Mouse (Mus musculus): Measurements from ENCODE around the gene Gm49325. TPM values are rescaled to one million over a fixed set of nuclear protein-coding genes. Genes with fewer than 3 reads are reported as not detected.
A peak's percentile ranks its signal among the peaks of the same experiment; 100 is the strongest.

The Gm49325 gene
- 4.9 and 6.4 TPM in 2 replicates for polyA plus RNA-seq (2015; fragmentation: Nextera tagmentation; extraction: Ambion mirVana)

DNA sequence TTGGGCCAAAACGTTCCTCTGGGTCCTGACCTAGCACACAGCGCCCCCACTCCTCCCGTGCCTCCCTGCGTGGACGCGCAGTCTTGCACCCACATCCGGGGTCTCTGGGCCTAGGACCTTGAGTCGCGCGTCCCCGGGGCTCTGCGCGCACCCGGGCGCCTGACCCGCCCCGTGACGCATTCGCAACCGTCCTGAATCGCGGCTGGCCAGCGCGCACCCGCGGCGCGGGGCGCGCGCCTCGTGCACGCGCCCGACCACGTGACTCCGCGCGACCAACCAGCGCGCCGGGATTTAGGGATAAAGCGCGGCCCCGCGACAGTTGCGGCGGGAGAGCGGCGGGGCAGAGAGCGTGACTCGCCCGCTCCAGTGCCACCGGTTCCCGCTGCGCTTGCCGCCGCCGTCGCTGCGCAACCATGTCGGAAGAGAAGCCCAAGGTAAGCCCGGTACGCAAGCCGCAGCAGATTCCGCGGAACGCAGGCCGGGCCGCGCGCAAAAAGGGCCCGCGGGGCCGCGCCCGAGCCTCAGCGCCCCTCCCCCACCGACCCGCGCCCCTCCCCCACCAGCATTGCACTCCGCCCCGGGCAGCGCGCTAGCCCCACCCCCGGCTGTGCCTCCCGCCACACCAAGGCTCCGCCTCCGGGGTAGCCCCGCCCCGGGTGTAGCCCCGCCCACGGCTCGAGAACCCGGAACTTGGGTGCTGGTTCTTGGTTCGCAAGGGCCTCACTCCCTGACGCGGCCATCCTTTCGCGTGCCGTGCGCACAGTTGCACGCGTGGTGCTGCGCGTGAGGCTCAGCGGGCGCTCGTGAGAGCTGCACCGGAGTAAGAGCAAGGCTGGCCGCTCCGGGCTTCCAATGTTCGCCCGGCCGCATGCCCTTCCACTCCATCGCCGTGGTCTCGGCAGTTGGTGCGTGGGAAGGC, at the start of gene Gm49325, which contains the start of gene Sumo3:
Gene Gm49325 (plus strand): TSS at position 290 of the 919 bp plus-strand sequence.
Gene Sumo3 (plus strand): TSS at position 190 of the 919 bp plus-strand sequence.
- 2% methylated on average over 86 of the region's 119 CpGs for WGBS

DNA sequence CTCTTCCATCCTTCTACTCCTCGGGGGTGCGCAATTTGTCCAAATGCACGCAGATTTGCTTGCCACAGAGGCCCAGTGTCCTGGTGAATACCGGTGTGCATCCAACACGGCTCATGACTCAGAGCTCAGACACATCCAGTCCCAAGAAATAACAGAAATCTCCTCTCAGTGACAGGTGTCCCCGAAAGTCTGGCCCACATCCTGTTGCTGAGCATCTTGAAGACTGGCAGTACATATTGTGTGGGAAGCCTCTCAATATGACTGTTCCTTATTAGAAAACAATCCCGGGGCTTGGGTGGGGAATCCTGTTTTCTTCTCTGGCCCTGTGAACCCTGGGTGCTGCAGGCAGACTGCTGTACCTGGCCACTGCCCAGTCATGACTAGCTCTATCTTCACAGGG, 49.4 kb upstream of the Gm49325 start:
- H3K27ac ChIP-seq (ENCODE audit: low read length) = no peak overlapping the region
- H3K4me3 ChIP-seq (ENCODE audit: low read depth, low read length) = no peak overlapping the region
- no peak for DNase-seq (ENCODE audit: low spot score)
- no peak overlapping the region for H3K4me2 ChIP-seq (replicated peaks; ENCODE audit: low read depth, low read length)
- TF ChIP-seq EP300 (IDR thresholded peaks at IDR 0.05) (no peak), CTCF (IDR thresholded peaks at IDR 0.05) (no peak)
- H3K27me3 ChIP-seq (replicated peaks; ENCODE audit: insufficient read depth, low read length) = no peaks in the 10 kb centered on the region
- H3K4me1 ChIP-seq (ENCODE audit: insufficient read depth, low read depth, low read length) = no peaks in the 10 kb centered on the region
- no peaks in the 10 kb centered on the region for H3K36me3 ChIP-seq (ENCODE audit: insufficient read depth, low read length)
- 89% methylated on average over 7 of the region's 7 CpGs for WGBS
- no peak overlapping the region for H3K9ac ChIP-seq (replicated peaks; ENCODE audit: low read depth)
- no peaks in the 10 kb centered on the region for H3K9me3 ChIP-seq (ENCODE audit: low read length)
- ATAC-seq = no peak

More for the DNA sequence above, at the start of gene Gm49325, which contains the start of gene Sumo3:
- Histone ChIP-seq H3K27ac (ENCODE audit: low read length) (peak within 1 kb of the TSS; percentile 99), H3K4me1 (ENCODE audit: insufficient read depth, low read depth, low read length) (peaks cover 14% of the 10 kb centered on the region), H3K9ac (replicated peaks; ENCODE audit: low read depth) (peak within 1 kb of the TSS; percentile 69), H3K4me2 (replicated peaks; ENCODE audit: low read depth, low read length) (peak within 1 kb of the TSS; percentile 82), H3K27me3 (replicated peaks; ENCODE audit: insufficient read depth, low read length) (no peaks in the 10 kb centered on the region), H3K4me3 (ENCODE audit: low read depth, low read length) (peak within 1 kb of the TSS; percentile 66), H3K36me3 (ENCODE audit: insufficient read depth, low read length) (0 out of 2 replicates have a peak, but pooled peaks cover 5% of the 10 kb centered on the region), H3K9me3 (ENCODE audit: low read length) (no peaks in the 10 kb centered on the region)
- TF ChIP-seq EP300 (IDR thresholded peaks at IDR 0.05) (no peak), CTCF (IDR thresholded peaks at IDR 0.05) (peak; percentile 1; the same call in 1 of the 2 replicates)
- DNase-seq (ENCODE audit: low spot score) (peak; percentile 96), ATAC-seq (peak; percentile 94)

DNA sequence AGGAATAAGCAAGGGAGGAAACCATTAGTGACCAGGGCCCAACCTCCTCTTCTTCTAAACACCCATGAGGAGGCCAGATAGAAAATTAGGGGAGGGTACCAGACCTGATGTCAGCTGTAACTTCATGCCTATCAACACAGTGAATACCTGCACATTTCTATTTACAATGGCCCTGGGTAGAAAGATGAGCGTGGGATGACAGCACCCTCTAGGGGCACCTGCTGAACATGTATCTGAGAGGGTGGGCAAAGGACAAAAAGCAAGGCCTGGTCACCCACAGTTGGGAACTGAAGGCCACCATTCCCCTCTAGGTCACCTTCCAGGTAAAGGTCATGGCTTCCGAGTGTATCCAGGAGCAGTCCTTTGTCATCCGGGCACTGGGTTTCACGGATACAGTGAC, 48.4 kb upstream of the Gm49325 start:
- Histone ChIP-seq H3K27me3 (replicated peaks; ENCODE audit: insufficient read depth, low read length) (no peaks in the 10 kb centered on the region), H3K9ac (replicated peaks; ENCODE audit: low read depth) (no peak overlapping the region), H3K4me3 (ENCODE audit: low read depth, low read length) (no peak overlapping the region), H3K4me1 (ENCODE audit: insufficient read depth, low read depth, low read length) (no peaks in the 10 kb centered on the region), H3K36me3 (ENCODE audit: insufficient read depth, low read length) (no peaks in the 10 kb centered on the region), H3K27ac (ENCODE audit: low read length) (no peak overlapping the region), H3K9me3 (ENCODE audit: low read length) (no peaks in the 10 kb centered on the region), H3K4me2 (replicated peaks; ENCODE audit: low read depth, low read length) (no peak overlapping the region)
- no peak for TF ChIP-seq EP300 (IDR thresholded peaks at IDR 0.05)
- peak; percentile 47 for TF ChIP-seq CTCF (IDR thresholded peaks at IDR 0.05)
- ATAC-seq = no peak
- 89% methylated on average over 4 of the region's 4 CpGs for WGBS
- DNase-seq (ENCODE audit: low spot score) = no peak

DNA sequence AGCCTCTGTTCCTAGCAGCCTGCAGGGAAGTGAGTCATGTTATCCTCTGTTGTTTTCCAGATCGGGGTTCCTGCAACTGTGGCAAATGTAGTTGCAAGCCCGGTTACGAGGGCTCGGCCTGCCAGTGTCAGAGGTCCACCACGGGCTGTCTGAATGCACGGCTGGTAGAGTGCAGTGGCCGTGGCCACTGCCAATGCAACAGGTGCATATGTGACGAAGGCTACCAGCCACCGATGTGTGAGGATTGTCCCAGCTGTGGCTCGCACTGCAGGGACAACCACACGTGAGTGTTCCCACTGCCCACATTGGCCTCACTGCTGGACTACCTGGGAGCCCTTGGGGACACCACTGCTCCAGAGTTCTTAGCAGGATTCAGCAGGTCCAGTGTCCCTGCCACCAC, 45.9 kb upstream of the Gm49325 start:
- Histone ChIP-seq H3K9me3 (ENCODE audit: low read length) (no peaks in the 10 kb centered on the region), H3K4me1 (ENCODE audit: insufficient read depth, low read depth, low read length) (no peaks in the 10 kb centered on the region), H3K27ac (ENCODE audit: low read length) (no peak overlapping the region), H3K9ac (replicated peaks; ENCODE audit: low read depth) (no peak overlapping the region), H3K4me2 (replicated peaks; ENCODE audit: low read depth, low read length) (no peak overlapping the region), H3K4me3 (ENCODE audit: low read depth, low read length) (no peak overlapping the region), H3K36me3 (ENCODE audit: insufficient read depth, low read length) (no peaks in the 10 kb centered on the region), H3K27me3 (replicated peaks; ENCODE audit: insufficient read depth, low read length) (no peaks in the 10 kb centered on the region)
- 82% methylated on average over 11 of the region's 11 CpGs for WGBS
- ATAC-seq (no peak), DNase-seq (ENCODE audit: low spot score) (no peak)
- TF ChIP-seq CTCF (IDR thresholded peaks at IDR 0.05) (no peak), EP300 (IDR thresholded peaks at IDR 0.05) (no peak)

DNA sequence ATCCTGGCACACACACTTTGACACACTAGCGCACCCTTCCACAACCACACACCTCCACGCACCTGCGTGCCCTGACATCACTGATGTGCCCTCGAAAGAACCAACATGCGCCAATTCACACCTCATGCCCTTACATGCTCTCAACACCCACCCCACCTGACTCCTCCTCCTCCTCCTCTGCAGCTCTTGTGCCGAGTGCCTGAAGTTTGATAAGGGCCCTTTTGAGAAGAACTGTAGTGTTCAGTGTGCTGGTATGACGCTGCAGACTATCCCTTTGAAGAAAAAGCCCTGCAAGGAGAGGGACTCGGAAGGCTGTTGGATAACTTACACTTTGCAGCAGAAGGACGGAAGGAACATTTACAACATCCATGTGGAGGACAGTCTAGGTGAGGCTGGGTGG, 45.2 kb upstream of the Gm49325 start:
- Histone ChIP-seq H3K27me3 (replicated peaks; ENCODE audit: insufficient read depth, low read length) (no peaks in the 10 kb centered on the region), H3K36me3 (ENCODE audit: insufficient read depth, low read length) (no peaks in the 10 kb centered on the region), H3K4me1 (ENCODE audit: insufficient read depth, low read depth, low read length) (no peaks in the 10 kb centered on the region), H3K4me2 (replicated peaks; ENCODE audit: low read depth, low read length) (no peak overlapping the region), H3K9ac (replicated peaks; ENCODE audit: low read depth) (no peak overlapping the region), H3K9me3 (ENCODE audit: low read length) (no peaks in the 10 kb centered on the region), H3K27ac (ENCODE audit: low read length) (no peak overlapping the region), H3K4me3 (ENCODE audit: low read depth, low read length) (no peak overlapping the region)
- peak; percentile 44 for DNase-seq (ENCODE audit: low spot score)
- peak; percentile 64 for ATAC-seq
- 55% methylated on average over 9 of the region's 9 CpGs for WGBS
- no peak for TF ChIP-seq CTCF (IDR thresholded peaks at IDR 0.05)

DNA sequence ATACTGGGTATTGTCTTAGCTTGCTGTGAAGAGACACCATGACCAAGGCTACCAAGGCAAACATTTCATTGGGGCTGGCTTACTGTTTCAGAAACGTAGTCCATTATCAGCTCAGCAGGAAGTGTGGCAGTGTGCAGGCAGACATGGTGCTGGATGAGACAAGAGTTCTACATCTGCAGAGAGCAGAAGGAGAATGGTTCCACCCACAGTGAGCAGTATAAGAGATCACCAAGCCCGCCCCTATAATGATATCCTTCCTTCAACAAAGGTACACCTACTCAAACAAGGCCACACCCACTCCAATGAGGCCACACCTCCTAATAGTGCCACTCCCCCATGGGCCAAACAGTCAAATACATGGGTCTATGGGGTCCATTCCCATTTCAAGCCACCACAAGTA, 44.5 kb upstream of the Gm49325 start:
- H3K36me3 ChIP-seq (ENCODE audit: insufficient read depth, low read length) = no peaks in the 10 kb centered on the region
- no peak for TF ChIP-seq EP300 (IDR thresholded peaks at IDR 0.05)
- H3K9me3 ChIP-seq (ENCODE audit: low read length) = no peaks in the 10 kb centered on the region
- H3K9ac ChIP-seq (replicated peaks; ENCODE audit: low read depth) = no peak overlapping the region
- H3K27me3 ChIP-seq (replicated peaks; ENCODE audit: insufficient read depth, low read length) = no peaks in the 10 kb centered on the region
- no peak for ATAC-seq
- DNase-seq (ENCODE audit: low spot score) = no peak
- no peak overlapping the region for H3K4me2 ChIP-seq (replicated peaks; ENCODE audit: low read depth, low read length)
- no peak overlapping the region for H3K27ac ChIP-seq (ENCODE audit: low read length)
- 59% methylated on average over 2 of the region's 2 CpGs for WGBS
- no peaks in the 10 kb centered on the region for H3K4me1 ChIP-seq (ENCODE audit: insufficient read depth, low read depth, low read length)
- no peak overlapping the region for H3K4me3 ChIP-seq (ENCODE audit: low read depth, low read length)

All from lung, postnatal 0 days (tissue).